Mouse (Mus musculus): ENCODE measurements around the gene Sntg2. TPM values are rescaled to one million over a fixed set of nuclear protein-coding genes. Genes with fewer than 3 reads are reported as not detected.
A peak's percentile ranks its signal among the peaks of the same experiment; 100 is the strongest.

Sntg2 gene
- total RNA-seq, 2 experiments from 2014 or later: 7.9 to 8.4 TPM

GRCm38 (mm10) chr12:30272242-30272985, 100.8 kb downstream of the Sntg2 start:
- no peak for DNase-seq (ENCODE audit: extremely low spot score in 1 of 2, low spot score in 2 of 2)
- H3K4me3 ChIP-seq: no peak overlapping the region
- intact Hi-C loops (cut with DNase I): no loop called here
- no peak overlapping the region for H3K27ac ChIP-seq
- no peak for TF ChIP-seq CTCF (IDR thresholded peaks at IDR 0.05)

- intact Hi-C loops (cut with DNase I): no loop called here
- no peak for TF ChIP-seq CTCF (IDR thresholded peaks at IDR 0.05)
- Histone ChIP-seq H3K4me3 (no peak overlapping the region), H3K27ac (no peak overlapping the region)
- DNase-seq (ENCODE audit: extremely low spot score in 1 of 2, low spot score in 2 of 2): no peak
Measured at GRCm38 (mm10) chr12:30264206-30264605, 109.0 kb downstream of the Sntg2 start.

GRCm38 (mm10) chr12:30261187-30261586, 112.0 kb downstream of the Sntg2 start:
- Histone ChIP-seq H3K4me3 (no peak overlapping the region), H3K27ac (no peak overlapping the region)
- intact Hi-C loops (cut with DNase I): no loop called here
- DNase-seq (ENCODE audit: extremely low spot score in 1 of 2, low spot score in 2 of 2): no peak
- TF ChIP-seq CTCF (IDR thresholded peaks at IDR 0.05): no peak

- intact Hi-C loops (cut with DNase I): no loop called here
- no peak overlapping the region for H3K4me3 ChIP-seq
- TF ChIP-seq CTCF (IDR thresholded peaks at IDR 0.05): no peak
- DNase-seq (ENCODE audit: extremely low spot score in 1 of 2, low spot score in 2 of 2): no peak
- no peak overlapping the region for H3K27ac ChIP-seq
Measured at GRCm38 (mm10) chr12:30258641-30259040, 114.5 kb downstream of the Sntg2 start.

GRCm38 (mm10) chr12:30257664-30258063, 115.5 kb downstream of the Sntg2 start:
- Histone ChIP-seq H3K4me3 (no peak overlapping the region), H3K27ac (no peak overlapping the region)
- TF ChIP-seq CTCF (IDR thresholded peaks at IDR 0.05): no peak
- no peak for DNase-seq (ENCODE audit: extremely low spot score in 1 of 2, low spot score in 2 of 2)
- intact Hi-C loops (cut with DNase I): no loop called here

- TF ChIP-seq CTCF (IDR thresholded peaks at IDR 0.05): no peak
- no peak overlapping the region for H3K27ac ChIP-seq
- no peak for DNase-seq (ENCODE audit: extremely low spot score in 1 of 2, low spot score in 2 of 2)
- intact Hi-C loops (cut with DNase I): no loop called here
- H3K4me3 ChIP-seq: no peak overlapping the region
Measured at GRCm38 (mm10) chr12:30256207-30256606, 117.0 kb downstream of the Sntg2 start.

- Histone ChIP-seq H3K4me3 (no peak overlapping the region), H3K27ac (no peak overlapping the region)
- intact Hi-C loops (cut with DNase I): loop anchor here (5.0 kb wide), 1 partner anchor 118 kb away; the partner anchor contains the start of gene Sntg2
- TF ChIP-seq CTCF (IDR thresholded peaks at IDR 0.05): no peak
- DNase-seq (ENCODE audit: extremely low spot score in 1 of 2, low spot score in 2 of 2): no peak
Measured at GRCm38 (mm10) chr12:30254581-30254980, 118.6 kb downstream of the Sntg2 start.

GRCm38 (mm10) chr12:30252381-30252780, 120.8 kb downstream of the Sntg2 start:
- intact Hi-C loops (cut with DNase I): loop anchor here (5.0 kb wide), 1 partner anchor 120 kb away; the partner anchor contains the start of gene Sntg2
- Histone ChIP-seq H3K27ac (no peak overlapping the region), H3K4me3 (no peak overlapping the region)
- no peak for DNase-seq (ENCODE audit: extremely low spot score in 1 of 2, low spot score in 2 of 2)
- no peak for TF ChIP-seq CTCF (IDR thresholded peaks at IDR 0.05)

- Histone ChIP-seq H3K27ac (no peak overlapping the region), H3K4me3 (no peak overlapping the region)
- intact Hi-C loops (cut with DNase I): loop anchor here (5.0 kb wide), 1 partner anchor 121 kb away; the partner anchor contains the start of gene Sntg2
- no peak for TF ChIP-seq CTCF (IDR thresholded peaks at IDR 0.05)
- DNase-seq (ENCODE audit: extremely low spot score in 1 of 2, low spot score in 2 of 2): no peak
Measured at GRCm38 (mm10) chr12:30251283-30251829, 121.8 kb downstream of the Sntg2 start.

GRCm38 (mm10) chr12:30249068-30249467, 124.1 kb downstream of the Sntg2 start:
- H3K4me3 ChIP-seq: no peak overlapping the region
- TF ChIP-seq CTCF (IDR thresholded peaks at IDR 0.05): no peak

GRCm38 (mm10) chr12:30246286-30246945, 126.8 kb downstream of the Sntg2 start:
- peak in 1 of 2 experiments; percentile 39 for DNase-seq (ENCODE audit: extremely low spot score in 1 of 2, low spot score in 2 of 2)
- intact Hi-C loops (cut with DNase I): loop anchor here (1.0 to 5.0 kb wide), 3 partner anchors 18 to 101 kb away; no protein-coding TSS in a partner anchor
- TF ChIP-seq CTCF (IDR thresholded peaks at IDR 0.05): no peak
- Histone ChIP-seq H3K27ac (peak overlapping the region; percentile 38; the same call in 1 of the 2 replicates), H3K4me3 (no peak overlapping the region)

More at GRCm38 (mm10) chr12:30249068-30249467, 124.1 kb downstream of the Sntg2 start:
- no peak for DNase-seq (ENCODE audit: extremely low spot score in 1 of 2, low spot score in 2 of 2)
- no peak overlapping the region for H3K27ac ChIP-seq
- intact Hi-C loops (cut with DNase I): loop anchor here (5.0 kb wide), 1 partner anchor 47 kb away; no protein-coding TSS in a partner anchor

GRCm38 (mm10) chr12:30244194-30244593, 129.0 kb downstream of the Sntg2 start:
- intact Hi-C loops (cut with DNase I): no loop called here
- DNase-seq (ENCODE audit: extremely low spot score in 1 of 2, low spot score in 2 of 2): peak; percentile 45 to 64
- no peak for TF ChIP-seq CTCF (IDR thresholded peaks at IDR 0.05)
- H3K27ac ChIP-seq: no peak overlapping the region
- no peak overlapping the region for H3K4me3 ChIP-seq

Measured in left cerebral cortex, adult 2 months (tissue).